Comparison of ENCODE assay signal across 9 mouse cellular contexts in genomic region chr2:9926194-9926904, GRCm38 (mm10). TPM values are rescaled to one million over a fixed set of nuclear protein-coding genes. Genes with fewer than 3 reads are reported as not detected.
DNase-seq lines count a peak whose midpoint lies in the region; ATAC-seq and TF ChIP-seq lines count a peak whose summit lies in the region.
"Had no signal": no experiment of that assay in that cellular context is flagged by ENCODE, and none has a peak within 500 bp of the region (broad histone marks: within the 10 kb centered on the region; RNA-seq: fewer than 3 reads in every experiment).

No protein-coding gene starts in this region.

- 34% methylated on average over 7 of the region's 7 CpGs for WGBS in lung, postnatal 0 days
- WGBS in embryonic facial prominence, embryonic 12.5 days: 39% methylated on average over 7 of the region's 7 CpGs

- no peaks in the 10 kb centered on the region for H3K36me3 ChIP-seq in lung, postnatal 0 days (ENCODE audit: insufficient read depth, low read length)
- 0 out of 2 replicates have a peak, but pooled peaks cover 6% of the 10 kb centered on the region for H3K36me3 ChIP-seq in embryonic facial prominence, embryonic 12.5 days
- H3K36me3 ChIP-seq in splenic B cell, adult 2 months (ENCODE audit: control insufficient read depth, insufficient read depth, low read length, poor library complexity, severe bottlenecking): no peaks in the 10 kb centered on the region; the same call in none of the 2 replicates

- H3K9me3 ChIP-seq in lung, postnatal 0 days (ENCODE audit: low read length): no peaks in the 10 kb centered on the region
- H3K9me3 ChIP-seq in embryonic facial prominence, embryonic 12.5 days: no peaks in the 10 kb centered on the region

- H3K4me2 ChIP-seq in lung, postnatal 0 days (replicated peaks; ENCODE audit: low read depth, low read length): no peak overlapping the region
- H3K4me2 ChIP-seq in embryonic facial prominence, embryonic 12.5 days (replicated peaks): no peak overlapping the region
- H3K4me2 ChIP-seq: midbrain, embryonic 11.5 days had no signal

- DNase-seq in lung, postnatal 0 days (ENCODE audit: low spot score): peak; percentile 21
- DNase-seq in lung, postnatal 14 days: no peak
- DNase-seq in splenic B cell, adult 2 months (ENCODE audit: low read depth, low spot score): peak; percentile 39
- DNase-seq in thymus, postnatal 10 days (ENCODE audit: low spot score in 2 of 2): no peak
- no peak for DNase-seq in frontal cortex, postnatal 14 days (ENCODE audit: low spot score in 2 of 2)
- DNase-seq: right cerebral cortex, postnatal 14 days had no signal

- H3K27ac ChIP-seq in lung, postnatal 0 days (ENCODE audit: low read length): no peak overlapping the region
- H3K27ac ChIP-seq in embryonic facial prominence, embryonic 12.5 days: 0 out of 2 replicates have a peak overlapping the region, but pooled peaks have one; percentile 37

- H3K9ac ChIP-seq in lung, postnatal 0 days (replicated peaks; ENCODE audit: low read depth): no peak overlapping the region
- no peak overlapping the region for H3K9ac ChIP-seq in embryonic facial prominence, embryonic 12.5 days

- H3K4me1 ChIP-seq in lung, postnatal 0 days (ENCODE audit: insufficient read depth, low read depth, low read length): no peaks in the 10 kb centered on the region
- H3K4me1 ChIP-seq in embryonic facial prominence, embryonic 12.5 days: no peaks in the 10 kb centered on the region

- TF ChIP-seq EP300 in lung, postnatal 0 days (IDR thresholded peaks at IDR 0.05): no peak

- TF ChIP-seq CTCF in lung, postnatal 0 days (IDR thresholded peaks at IDR 0.05): no peak

- ATAC-seq in lung, postnatal 0 days: peak; percentile 23; the same call in 1 of the 2 replicates
- ATAC-seq in embryonic facial prominence, embryonic 12.5 days (ENCODE audit: insufficient number of reproducible peaks, insufficient read depth, low FRiP score, low TSS enrichment): no peak
- peak; percentile 60 for ATAC-seq in inflammation-experienced regulatory T-cells, adult 6 months

- no peak overlapping the region for H3K4me3 ChIP-seq in lung, postnatal 0 days (ENCODE audit: low read depth, low read length)
- H3K4me3 ChIP-seq in embryonic facial prominence, embryonic 12.5 days: no peak overlapping the region

- no peaks in the 10 kb centered on the region for H3K27me3 ChIP-seq in lung, postnatal 0 days (replicated peaks; ENCODE audit: insufficient read depth, low read length)
- no peaks in the 10 kb centered on the region for H3K27me3 ChIP-seq in embryonic facial prominence, embryonic 12.5 days
- no peaks in the 10 kb centered on the region for H3K27me3 ChIP-seq in splenic B cell, adult 2 months (ENCODE audit: control insufficient read depth, insufficient read depth, low read length, poor library complexity, severe bottlenecking)

RNA-seq across cellular contexts. Expression of gene Gata3, which starts 36.5 kb away (rescaled TPM):
- polyA plus RNA-seq in lung, postnatal 0 days (2015; fragmentation: Nextera tagmentation; extraction: Ambion mirVana): 2.4 and 2.7 TPM in 2 replicates
- polyA plus RNA-seq in embryonic facial prominence, embryonic 12.5 days (2016; fragmentation: Nextera tagmentation; extraction: Ambion mirVana): 22.6 and 23.6 TPM in 2 replicates
- polyA plus RNA-seq in inflammation-experienced regulatory T-cells, adult 6 months (2017; shearing (Covaris generic)): 100 to 1,000 TPM; 131 to 148 (median 135) TPM

RNA-seq across cellular contexts. Expression of gene 9230102O04Rik, which starts 37.0 kb away (rescaled TPM):
- not detected in 2 replicates for polyA plus RNA-seq in lung, postnatal 0 days (2015; fragmentation: Nextera tagmentation; extraction: Ambion mirVana)
- 0.41 and 1.0 TPM in 2 replicates for polyA plus RNA-seq in embryonic facial prominence, embryonic 12.5 days (2016; fragmentation: Nextera tagmentation; extraction: Ambion mirVana)
- 1 to 10 TPM in 2 of 3 experiments, not detected in 1; 1.5 to 1.6 TPM for polyA plus RNA-seq in inflammation-experienced regulatory T-cells, adult 6 months (2017; shearing (Covaris generic))

RNA-seq across cellular contexts. Expression of gene 4930412O13Rik, which starts 45.3 kb away (rescaled TPM):
- polyA plus RNA-seq in lung, postnatal 0 days (2015; fragmentation: Nextera tagmentation; extraction: Ambion mirVana): not detected in 2 replicates
- polyA plus RNA-seq in embryonic facial prominence, embryonic 12.5 days (2016; fragmentation: Nextera tagmentation; extraction: Ambion mirVana): 1.8 and 1.9 TPM in 2 replicates
- not detected for polyA plus RNA-seq in inflammation-experienced regulatory T-cells, adult 6 months (2017; shearing (Covaris generic))

Comparison
In these comparisons a context has a peak if more than half of its experiments do, and no peak if none do; other contexts are left out.
1. DNase-seq: peak in lung, postnatal 0 days (single experiment) and splenic B cell, adult 2 months (single experiment); none in lung, postnatal 14 days (single experiment), thymus, postnatal 10 days (0 of 2) and frontal cortex, postnatal 14 days (0 of 2).